Comparison of ENCODE assay signal across 26 mouse cellular contexts in the genomic region with DNA sequence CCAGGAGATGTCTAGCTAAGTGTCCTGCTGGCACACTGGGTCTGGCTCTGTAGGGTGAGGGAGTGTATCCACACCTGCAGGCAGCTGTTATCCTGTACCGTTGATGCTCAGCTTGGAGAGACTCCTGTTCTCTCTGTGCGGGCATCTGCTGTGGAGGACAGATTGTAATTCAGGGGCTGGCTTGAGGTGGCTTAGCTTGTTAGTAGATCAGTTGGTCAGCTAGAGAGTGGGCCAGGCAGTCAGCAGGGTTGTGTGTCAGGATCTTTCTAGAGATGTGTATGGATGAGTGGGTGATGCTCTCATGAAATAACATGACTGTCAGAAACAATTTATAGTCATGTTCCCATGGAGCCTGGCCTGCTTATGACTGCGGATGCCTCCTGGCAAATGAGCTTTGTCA. TPM values are rescaled to one million over a fixed set of nuclear protein-coding genes. Genes with fewer than 3 reads are reported as not detected.
DNase-seq lines count a peak whose midpoint lies in the region; ATAC-seq and TF ChIP-seq lines count a peak whose summit lies in the region.
"Had no signal": no experiment of that assay in that cellular context is flagged by ENCODE, and none has a peak within 500 bp of the region (broad histone marks: within the 10 kb centered on the region; RNA-seq: fewer than 3 reads in every experiment).

No protein-coding gene starts in this region.

- 0 out of 2 replicates have a peak, but pooled peaks have one; percentile 8 for ATAC-seq in frontal cortex, adult (ENCODE audit: low TSS enrichment)
- 0 out of 2 replicates have a peak, but pooled peaks have one; percentile 22 for ATAC-seq in hindbrain, postnatal 0 days
- ATAC-seq: activated CD4-positive, CD25-positive, alpha-beta regulatory T cell, adult 4 months; CD4-positive, CD25-positive, alpha-beta regulatory T cell, adult 4 months; forebrain, embryonic 13.5 days; forebrain, embryonic 15.5 days; forebrain, postnatal 0 days; Patski had no signal

- no peak overlapping the region for H3K4me2 ChIP-seq in hindbrain, postnatal 0 days (ENCODE audit: low read depth, low read length)
- H3K4me2 ChIP-seq: embryonic facial prominence, embryonic 12.5 days; forebrain, embryonic 13.5 days; forebrain, embryonic 15.5 days had no signal

- no peaks in the 10 kb centered on the region for H3K9me3 ChIP-seq in hindbrain, postnatal 0 days (ENCODE audit: low read length)
- H3K9me3 ChIP-seq in hindbrain, embryonic 10.5 days, result no peaks in the 10 kb centered on the region
- H3K9me3 ChIP-seq: embryonic facial prominence, embryonic 10.5 days; forebrain, embryonic 13.5 days; forebrain, embryonic 15.5 days had no signal

- no peaks in the 10 kb centered on the region for H3K36me3 ChIP-seq in hindbrain, postnatal 0 days (ENCODE audit: insufficient read depth, low read length)
- H3K36me3 ChIP-seq in hindbrain, embryonic 10.5 days, result no peaks in the 10 kb centered on the region
- H3K36me3 ChIP-seq: embryonic facial prominence, embryonic 10.5 days; embryonic facial prominence, embryonic 12.5 days; forebrain, embryonic 15.5 days; G1E had no signal

- H3K27ac ChIP-seq in hindbrain, postnatal 0 days, result no peak overlapping the region
- H3K27ac ChIP-seq in hindbrain, embryonic 10.5 days, result no peak overlapping the region
- H3K27ac ChIP-seq: embryonic facial prominence, embryonic 10.5 days; embryonic facial prominence, embryonic 12.5 days; forebrain, embryonic 13.5 days; forebrain, embryonic 15.5 days had no signal

- intact Hi-C loops in left cerebral cortex, postnatal 4 days (cut with DNase I), result no loop called here
- intact Hi-C loops in left cerebral cortex, postnatal 14 days (cut with DNase I), result no loop called here

- DNase-seq in cerebellum, postnatal 10 days, result peak; percentile 69 to 71
- no peak for DNase-seq in cerebellum, postnatal 4 days (ENCODE audit: low spot score in 2 of 2)
- DNase-seq in frontal cortex, postnatal 25 days (ENCODE audit: low spot score in 2 of 2), result no peak
- DNase-seq in hindbrain, postnatal 0 days (ENCODE audit: low spot score), result peak; percentile 39
- no peak for DNase-seq in hindbrain, embryonic 10.5 days (ENCODE audit: low spot score)
- DNase-seq in left cerebral cortex, postnatal 4 days, result peak; percentile 38
- no peak for DNase-seq in left cerebral cortex, postnatal 14 days (ENCODE audit: low spot score in 2 of 2)
- DNase-seq: adrenal gland, adult 8-10 months; adrenal gland, postnatal 14 days; adrenal gland, postnatal 36 days; B cell, adult 2 months; cerebellum, adult 11-12 months; cerebellum, adult 2 months; cerebellum, adult 9-10 months; cerebellum, postnatal 36 days; forebrain, postnatal 0 days had no signal

- H3K4me1 ChIP-seq in hindbrain, postnatal 0 days (ENCODE audit: insufficient read depth, low read length), result no peaks in the 10 kb centered on the region
- 0 out of 2 replicates have a peak, but pooled peaks cover 3% of the 10 kb centered on the region for H3K4me1 ChIP-seq in hindbrain, embryonic 10.5 days (replicated peaks)
- H3K4me1 ChIP-seq: embryonic facial prominence, embryonic 10.5 days; embryonic facial prominence, embryonic 12.5 days had no signal

- no peak for TF ChIP-seq CTCF in hindbrain, postnatal 0 days (IDR thresholded peaks at IDR 0.05; ENCODE audit: low read depth)

- no peaks in the 10 kb centered on the region for H3K27me3 ChIP-seq in hindbrain, postnatal 0 days (ENCODE audit: insufficient read depth, low read length)
- H3K27me3 ChIP-seq in hindbrain, embryonic 10.5 days (ENCODE audit: insufficient read depth, poor library complexity, severe bottlenecking), result no peaks in the 10 kb centered on the region
- H3K27me3 ChIP-seq: embryonic facial prominence, embryonic 12.5 days; forebrain, embryonic 13.5 days; forebrain, embryonic 15.5 days had no signal

- H3K4me3 ChIP-seq in hindbrain, postnatal 0 days (ENCODE audit: low read length), result no peak overlapping the region
- H3K4me3 ChIP-seq in hindbrain, embryonic 10.5 days, result no peak overlapping the region
- H3K4me3 ChIP-seq: embryonic facial prominence, embryonic 10.5 days; embryonic facial prominence, embryonic 12.5 days; forebrain, embryonic 13.5 days; forebrain, embryonic 15.5 days had no signal

- H3K9ac ChIP-seq in hindbrain, postnatal 0 days (replicated peaks; ENCODE audit: low read length), result no peak overlapping the region
- H3K9ac ChIP-seq: embryonic facial prominence, embryonic 12.5 days; forebrain, embryonic 13.5 days; forebrain, embryonic 15.5 days; forebrain, postnatal 0 days had no signal

- WGBS in hindbrain, postnatal 0 days, result 61% methylated on average over 3 of the region's 3 CpGs
- WGBS in hindbrain, embryonic 10.5 days, result 93% methylated on average over 3 of the region's 3 CpGs

RNA-seq across cellular contexts. Expression of gene Grid1, which starts 24.3 kb away (rescaled TPM):
- total RNA-seq in hindbrain, postnatal 0 days (2014; rRNA removed), result 33.7 and 36.7 TPM in 2 replicates
- 8.1 and 8.6 TPM in 2 replicates for polyA plus RNA-seq in hindbrain, postnatal 0 days (2015; fragmentation: Nextera tagmentation; extraction: Ambion mirVana)
- 0.10 and 0.42 TPM in 2 replicates for polyA plus RNA-seq in hindbrain, embryonic 10.5 days (2016; fragmentation: Nextera tagmentation; extraction: Ambion mirVana)
- total RNA-seq in left cerebral cortex, postnatal 4 days (2021), result 10 to 100 TPM; 42.9 to 51.1 TPM
- 10 to 100 TPM; 44.9 to 47.4 TPM for total RNA-seq in left cerebral cortex, postnatal 14 days (2021)
- total RNA-seq: CH12.LX had no signal
- polyA plus RNA-seq: activated CD4-positive, CD25-positive, alpha-beta regulatory T cell, adult 4 months; CD4-positive, CD25-positive, alpha-beta regulatory T cell, adult 4 months; G1E; Patski had no signal

Comparison
In these comparisons a context has a peak if more than half of its experiments do, and no peak if none do; other contexts are left out.
1. DNase-seq: peak in cerebellum, postnatal 10 days (2 of 2), hindbrain, postnatal 0 days (single experiment) and left cerebral cortex, postnatal 4 days (single experiment); none in cerebellum, postnatal 4 days (0 of 2), frontal cortex, postnatal 25 days (0 of 2), hindbrain, embryonic 10.5 days (single experiment) and left cerebral cortex, postnatal 14 days (0 of 2).